Comparison of ENCODE assay signal across 10 mouse cellular contexts in the genomic region with DNA sequence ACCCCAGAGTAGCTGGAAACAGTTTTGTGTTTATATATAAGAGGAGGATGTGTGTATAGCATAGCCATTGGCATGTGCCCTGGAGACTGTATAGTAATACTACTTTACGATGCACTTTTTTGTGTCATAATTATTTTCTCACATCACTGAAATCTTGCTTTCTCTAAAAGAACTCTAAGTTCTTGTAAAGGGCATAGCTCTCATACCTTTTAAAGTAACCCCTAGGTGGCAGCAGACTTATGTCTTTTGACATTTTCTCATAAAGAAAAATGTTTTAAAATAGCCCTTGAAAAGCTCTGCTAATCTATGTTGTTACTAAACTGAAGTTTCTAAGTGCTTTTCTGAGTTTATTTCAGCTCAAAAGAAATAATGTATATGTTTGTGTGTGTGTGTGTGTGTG. TPM values are rescaled to one million over a fixed set of nuclear protein-coding genes. Genes with fewer than 3 reads are reported as not detected.
DNase-seq lines count a peak whose midpoint lies in the region; ATAC-seq and TF ChIP-seq lines count a peak whose summit lies in the region.
"Had no signal": no experiment of that assay in that cellular context is flagged by ENCODE, and none has a peak within 500 bp of the region (broad histone marks: within the 10 kb centered on the region; RNA-seq: fewer than 3 reads in every experiment).

No protein-coding gene starts in this region.

- no peak overlapping the region for H3K4me2 ChIP-seq in forebrain, embryonic 16.5 days (ENCODE audit: low read length)
- no peak overlapping the region for H3K4me2 ChIP-seq in forebrain, embryonic 13.5 days
- H3K4me2 ChIP-seq: embryonic facial prominence, embryonic 15.5 days had no signal

- TF ChIP-seq POLR2A in lung, adult 2 months (IDR thresholded peaks at IDR 0.05; ENCODE audit: borderline replicate concordance, extremely low read depth, low read depth, low read length): no peak

- H3K9me3 ChIP-seq in forebrain, embryonic 16.5 days (ENCODE audit: control insufficient read depth, low read length): no peaks in the 10 kb centered on the region
- no peaks in the 10 kb centered on the region for H3K9me3 ChIP-seq in forebrain, embryonic 13.5 days (replicated peaks)
- H3K9me3 ChIP-seq: embryonic facial prominence, embryonic 15.5 days had no signal

- H3K27me3 ChIP-seq in forebrain, embryonic 16.5 days (replicated peaks; ENCODE audit: control insufficient read depth, insufficient read depth, low read length): no peaks in the 10 kb centered on the region
- H3K27me3 ChIP-seq in forebrain, embryonic 13.5 days: no peaks in the 10 kb centered on the region
- H3K27me3 ChIP-seq in splenic B cell, adult 2 months (ENCODE audit: control insufficient read depth, insufficient read depth, low read length, poor library complexity, severe bottlenecking): no peaks in the 10 kb centered on the region
- H3K27me3 ChIP-seq: embryonic facial prominence, embryonic 15.5 days had no signal

- ATAC-seq in forebrain, embryonic 16.5 days: 0 out of 2 replicates have a peak, but pooled peaks have one; percentile 33
- no peak for ATAC-seq in forebrain, embryonic 13.5 days

- H3K4me1 ChIP-seq in forebrain, embryonic 16.5 days (replicated peaks; ENCODE audit: control insufficient read depth, insufficient read depth, low read length): no peaks in the 10 kb centered on the region
- H3K4me1 ChIP-seq in forebrain, embryonic 13.5 days: no peaks in the 10 kb centered on the region
- no peaks in the 10 kb centered on the region for H3K4me1 ChIP-seq in lung, adult 2 months (ENCODE audit: control insufficient read depth, insufficient read depth, low read length)
- H3K4me1 ChIP-seq: embryonic facial prominence, embryonic 15.5 days had no signal

- whole genome bisulfite sequencing in forebrain, embryonic 16.5 days: 71% methylated on average over 1 of the region's 1 CpGs
- whole genome bisulfite sequencing in forebrain, embryonic 13.5 days: 70% methylated on average over 1 of the region's 1 CpGs
- WGBS in lung, adult 2 months: 76% methylated on average over 1 of the region's 1 CpGs

- H3K27ac ChIP-seq in forebrain, embryonic 16.5 days (ENCODE audit: low read length): no peak overlapping the region
- H3K27ac ChIP-seq in forebrain, embryonic 13.5 days: no peak overlapping the region
- H3K27ac ChIP-seq: embryonic facial prominence, embryonic 15.5 days had no signal

- TF ChIP-seq CTCF in lung, adult 2 months (IDR thresholded peaks at IDR 0.05; ENCODE audit: insufficient read depth, low read length): 0 out of 2 replicates have a peak, but pooled peaks have one; percentile 6

- H3K36me3 ChIP-seq in forebrain, embryonic 16.5 days (ENCODE audit: control insufficient read depth, insufficient read depth): peaks cover 24% of the 10 kb centered on the region
- peaks cover 77% of the 10 kb centered on the region for H3K36me3 ChIP-seq in forebrain, embryonic 13.5 days (ENCODE audit: poor library complexity, severe bottlenecking)
- H3K36me3 ChIP-seq in splenic B cell, adult 2 months (ENCODE audit: control insufficient read depth, insufficient read depth, low read length, poor library complexity, severe bottlenecking): peaks cover 25% of the 10 kb centered on the region; the same call in 1 of the 2 replicates

- H3K4me3 ChIP-seq in forebrain, embryonic 16.5 days (replicated peaks; ENCODE audit: low read length): no peak overlapping the region
- no peak overlapping the region for H3K4me3 ChIP-seq in forebrain, embryonic 13.5 days
- H3K4me3 ChIP-seq in lung, adult 2 months (replicated peaks; ENCODE audit: extremely low read depth, low read depth, low read length): no peak overlapping the region
- H3K4me3 ChIP-seq: embryonic facial prominence, embryonic 15.5 days; myocyte had no signal

- H3K9ac ChIP-seq in forebrain, embryonic 16.5 days (replicated peaks; ENCODE audit: low read depth, low read length): no peak overlapping the region
- H3K9ac ChIP-seq in forebrain, embryonic 13.5 days: no peak overlapping the region
- H3K9ac ChIP-seq: embryonic facial prominence, embryonic 15.5 days had no signal

- no peak for DNase-seq in lung, adult 2 months
- DNase-seq in lung, adult 18-20 months: no peak
- DNase-seq in embryo, embryonic 10 days (ENCODE audit: low spot score): peak; percentile 63
- peak; percentile 70 for DNase-seq in splenic B cell, adult 2 months (ENCODE audit: low read depth, low spot score)
- DNase-seq in adrenal gland, postnatal 36 days: no peak
- no peak for DNase-seq in left cerebral cortex, adult 8-10 months (ENCODE audit: low spot score in 2 of 2)

RNA-seq across cellular contexts. Expression of gene Opa1, which starts 49.9 kb away (rescaled TPM):
- polyA plus RNA-seq in forebrain, embryonic 16.5 days (2015; fragmentation: Nextera tagmentation; extraction: Ambion mirVana): 53.1 and 57.5 TPM in 2 replicates
- 40.0 and 41.6 TPM in 2 replicates for polyA plus RNA-seq in forebrain, embryonic 13.5 days (2015; fragmentation: Nextera tagmentation; extraction: Ambion mirVana)
- 6.9 and 9.6 TPM in 2 replicates for polyA plus RNA-seq in lung, adult 2 months (2012; rRNA removed)
- total RNA-seq in adrenal gland, postnatal 36 days (2021): 10 to 100 TPM; 83.1 to 96.2 TPM
- total RNA-seq in left cerebral cortex, adult 8-10 months (2022): 100 to 1,000 TPM; 106 to 123 (median 115) TPM

Comparison
In these comparisons a context has a peak if more than half of its experiments do, and no peak if none do; other contexts are left out.
1. DNase-seq: peak in embryo, embryonic 10 days (single experiment) and splenic B cell, adult 2 months (single experiment); none in lung, adult 2 months (single experiment), lung, adult 18-20 months (0 of 2), adrenal gland, postnatal 36 days (0 of 2) and left cerebral cortex, adult 8-10 months (0 of 2).